Mouse (Mus musculus) liver, embryonic 11.5 days (tissue): ENCODE measurements at regions not wholly inside any gene's neighbourhood (a gene's known extent, or its start where the extent isn't known, plus 50 kb on each side); places are given as distances from the start of the nearest gene placed in this dataset.

ENCODE experiments used
- ATAC-seq: fragments of 200-750 bp; cut with Nextera tagmentation; replicated peaks from 2 replicates; pipeline ENCODE4 v1.8.0; 2017; ENCODE audit warnings: moderate number of reproducible peaks, mild to moderate bottlenecking, moderate TSS enrichment, moderate library complexity; ENCODE audit not compliant: low FRiP score
- DNase-seq: peaks from one replicate; pipeline ENCODE4 v3.0.0-alpha.2; 2017; ENCODE audit warnings: low spot score
- H3K27ac ChIP-seq: fragments of 300-500 bp; sonication (generic); 2 replicates; pipeline ENCODE4 v1.5.1; 2014; ENCODE audit warnings: mild to moderate bottlenecking, low read depth, low read length, control low read depth
- H3K27me3 ChIP-seq: fragments of 300-500 bp; sonication (generic); replicated peaks from 2 replicates; pipeline ENCODE4 v1.6.1; 2014; ENCODE audit warnings: low read length, mixed read lengths; ENCODE audit not compliant: control insufficient read depth, insufficient read depth
- H3K36me3 ChIP-seq: fragments of 300-500 bp; sonication (generic); 2 replicates; pipeline ENCODE4 v1.6.1; 2014; ENCODE audit warnings: mild to moderate bottlenecking, low read length, moderate library complexity, mixed read lengths; ENCODE audit not compliant: control insufficient read depth, insufficient read depth
- H3K4me1 ChIP-seq: fragments of 300-500 bp; sonication (generic); replicated peaks from 2 replicates; pipeline ENCODE4 v1.6.1; 2014; ENCODE audit warnings: low read length, mixed read lengths; ENCODE audit not compliant: control insufficient read depth, insufficient read depth
- H3K4me2 ChIP-seq: fragments of 300-500 bp; sonication (generic); 2 replicates; pipeline ENCODE4 v1.6.1; 2014; ENCODE audit warnings: mild to moderate bottlenecking, control low read depth, moderate library complexity
- H3K4me3 ChIP-seq: fragments of 300-500 bp; sonication (generic); 2 replicates; pipeline ENCODE4 v1.5.1; 2014; ENCODE audit warnings: low read depth, low read length, control low read depth
- H3K9ac ChIP-seq: fragments of 300-500 bp; sonication (generic); 2 replicates; pipeline ENCODE4 v1.6.1; 2014; ENCODE audit warnings: low read depth, low read length, control low read depth
- H3K9me3 ChIP-seq: fragments of 300-500 bp; sonication (generic); 2 replicates; pipeline ENCODE4 v1.6.1; 2016; ENCODE audit warnings: low read length, inconsistent platforms, mixed read lengths; ENCODE audit not compliant: control insufficient read depth
- WGBS: fragments of 180-500 bp; shearing (Covaris S2); extraction: QIAGEN DNeasy Blood & Tissue Kit; methylation state at CpG from one replicate; pipeline ENCODE4 v1.1.7; 2014; 5-methylcytosine and 5-hydroxymethylcytosine counted together

DNA sequence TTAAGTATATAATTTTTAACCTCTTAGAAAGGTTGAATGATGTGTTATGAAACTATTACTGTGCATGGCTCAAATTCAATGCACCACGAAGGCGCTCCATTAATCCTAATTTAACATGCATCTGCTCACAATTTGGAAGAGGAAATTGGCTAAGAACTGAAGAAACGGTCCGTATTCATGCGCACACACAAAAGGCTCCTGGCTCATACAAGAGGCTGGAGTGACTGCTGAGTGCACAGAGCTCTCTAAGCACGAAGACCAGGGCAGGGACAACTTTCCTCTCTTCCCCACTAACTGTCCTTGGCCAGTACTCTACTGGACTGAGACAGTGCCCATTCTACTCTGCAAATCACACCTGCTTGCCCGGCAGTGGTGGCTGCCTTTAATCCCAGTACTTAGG lies 435.1 kb downstream of the Vrk1 start:
- Histone ChIP-seq H3K36me3 (no peaks in the 10 kb centered on the region), H3K27me3 (no peaks in the 10 kb centered on the region), H3K9me3 (no peaks in the 10 kb centered on the region), H3K4me2 (no peak overlapping the region), H3K9ac (no peak overlapping the region), H3K4me3 (no peak overlapping the region), H3K4me1 (no peaks in the 10 kb centered on the region), H3K27ac (no peak overlapping the region)
- ATAC-seq (no peak), DNase-seq (no peak)
- 75% methylated on average over 7 of the region's 7 CpGs for WGBS

DNA sequence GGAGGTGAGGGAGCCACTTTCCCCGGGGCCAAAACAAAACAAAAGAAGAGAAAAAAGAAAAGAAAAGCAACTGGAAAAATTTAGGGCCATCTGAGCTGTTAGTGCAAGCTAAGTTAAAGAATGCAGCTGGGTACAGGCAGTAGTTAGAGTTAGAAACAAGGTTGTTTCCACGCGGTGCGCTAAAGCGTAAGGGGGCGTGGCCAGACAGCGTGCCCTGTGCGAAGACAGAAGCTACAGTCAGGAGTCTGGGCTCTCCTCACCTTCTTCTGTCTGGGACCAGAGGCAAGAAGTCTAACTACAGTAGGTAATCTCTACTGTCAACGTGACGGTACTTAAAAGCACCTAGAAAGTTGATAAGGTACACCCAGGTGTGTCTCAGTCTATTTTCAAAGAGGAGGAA lies 435.9 kb downstream of the Vrk1 start:
- 55% methylated on average over 10 of the region's 10 CpGs for WGBS

DNA sequence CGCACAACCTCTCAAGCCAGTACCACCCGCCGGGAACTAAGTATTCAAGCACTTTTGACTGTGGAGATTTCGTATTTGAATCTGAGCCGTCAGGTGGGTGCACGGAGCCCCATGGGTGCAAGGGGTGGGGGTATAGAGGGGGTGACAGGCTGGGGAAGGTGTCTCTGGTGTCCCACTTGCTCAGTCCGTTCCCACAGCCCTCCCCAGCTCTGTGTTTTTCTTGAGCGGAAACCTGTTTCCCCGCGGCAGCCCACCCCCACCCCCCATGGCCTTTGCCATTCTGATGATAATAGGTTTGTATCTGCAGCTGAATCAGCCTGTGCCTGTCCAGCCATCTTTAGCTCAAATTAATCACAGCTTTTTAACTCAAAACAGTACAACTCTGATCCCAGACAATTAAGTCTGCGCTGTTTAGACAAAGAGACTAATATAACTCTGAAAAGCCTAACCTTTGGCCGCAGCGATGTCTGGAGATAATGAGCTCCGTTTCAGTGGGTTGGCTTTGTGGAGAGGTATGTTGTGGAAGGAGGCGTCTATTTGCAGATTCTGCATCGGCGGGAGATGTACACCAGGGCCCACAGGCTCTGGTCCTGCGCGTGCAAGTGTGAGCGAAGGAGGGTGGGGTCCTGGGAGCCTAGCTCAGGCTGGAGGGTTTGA lies 437.0 kb downstream of the Vrk1 start:
- Histone ChIP-seq H3K9me3 (no peaks in the 10 kb centered on the region), H3K36me3 (no peaks in the 10 kb centered on the region), H3K4me1 (no peaks in the 10 kb centered on the region), H3K4me2 (no peak overlapping the region), H3K27ac (no peak overlapping the region), H3K9ac (no peak overlapping the region), H3K4me3 (no peak overlapping the region), H3K27me3 (no peaks in the 10 kb centered on the region)
- no peak for DNase-seq
- no peak for ATAC-seq
- 77% methylated on average over 20 of the region's 20 CpGs for WGBS

More for the DNA sequence above, 435.9 kb downstream of the Vrk1 start:
- Histone ChIP-seq H3K4me1 (no peaks in the 10 kb centered on the region), H3K4me3 (no peak overlapping the region), H3K36me3 (no peaks in the 10 kb centered on the region), H3K27me3 (no peaks in the 10 kb centered on the region), H3K27ac (no peak overlapping the region), H3K9ac (no peak overlapping the region), H3K9me3 (no peaks in the 10 kb centered on the region), H3K4me2 (no peak overlapping the region)
- DNase-seq (no peak), ATAC-seq (no peak)

DNA sequence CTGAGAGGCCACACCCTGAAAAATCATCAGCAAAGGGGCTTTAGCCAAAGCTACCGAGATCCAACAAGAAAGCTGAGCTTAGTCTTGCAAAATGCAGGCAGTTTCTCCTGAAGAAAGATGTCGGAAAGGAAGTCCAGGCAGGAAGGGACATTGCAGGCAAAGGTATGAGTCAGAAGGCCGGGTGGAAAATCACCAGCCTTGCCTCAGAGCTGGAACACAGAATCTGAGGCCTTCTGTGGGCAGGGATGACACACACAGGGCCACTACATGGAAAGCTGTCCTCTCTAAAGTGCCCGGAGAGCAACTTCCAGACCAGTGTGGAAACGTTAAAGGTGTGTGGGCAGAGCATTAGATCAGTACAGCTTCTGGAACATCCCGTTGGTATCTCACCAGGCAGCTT lies 438.5 kb downstream of the Vrk1 start:
- H3K27me3 ChIP-seq = no peaks in the 10 kb centered on the region
- no peaks in the 10 kb centered on the region for H3K4me1 ChIP-seq
- no peak for ATAC-seq
- no peak overlapping the region for H3K4me2 ChIP-seq
- DNase-seq = no peak
- no peak overlapping the region for H3K9ac ChIP-seq
- no peaks in the 10 kb centered on the region for H3K36me3 ChIP-seq
- no peak overlapping the region for H3K4me3 ChIP-seq
- WGBS = 61% methylated on average over 6 of the region's 6 CpGs
- H3K27ac ChIP-seq = no peak overlapping the region
- no peaks in the 10 kb centered on the region for H3K9me3 ChIP-seq

DNA sequence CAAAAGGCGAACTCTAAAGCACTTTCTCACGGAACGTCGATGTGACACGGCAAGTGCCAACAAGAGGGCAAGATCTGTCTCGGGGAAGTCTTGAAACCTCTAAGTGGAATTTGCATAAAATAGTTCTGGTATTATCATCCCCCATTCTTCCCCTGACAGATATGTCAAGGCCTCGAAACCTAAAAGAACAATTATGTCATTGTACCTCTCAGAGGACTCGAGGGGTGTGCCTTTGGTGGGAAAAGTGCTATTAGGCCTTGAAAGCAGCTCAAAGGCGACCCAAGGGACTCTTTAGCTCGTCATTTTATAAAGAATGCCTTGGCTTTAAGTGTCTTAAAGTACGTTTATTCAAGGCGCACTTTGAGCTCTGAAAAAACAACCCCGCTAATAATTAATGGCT lies 443.5 kb downstream of the Vrk1 start:
- no peak overlapping the region for H3K27ac ChIP-seq
- H3K9ac ChIP-seq = no peak overlapping the region
- no peak for DNase-seq
- H3K27me3 ChIP-seq = no peaks in the 10 kb centered on the region
- no peak overlapping the region for H3K4me2 ChIP-seq
- 84% methylated on average over 13 of the region's 13 CpGs for WGBS
- H3K9me3 ChIP-seq = no peaks in the 10 kb centered on the region
- no peak overlapping the region for H3K4me3 ChIP-seq
- H3K36me3 ChIP-seq = no peaks in the 10 kb centered on the region
- ATAC-seq = no peak
- H3K4me1 ChIP-seq = no peaks in the 10 kb centered on the region

GRCm38 (mm10) chr12:106458215-106458614 lies 448.2 kb downstream of the Vrk1 start:
- WGBS = 53% methylated on average over 6 of the region's 6 CpGs
- Histone ChIP-seq H3K9me3 (no peaks in the 10 kb centered on the region), H3K4me1 (no peaks in the 10 kb centered on the region), H3K36me3 (no peaks in the 10 kb centered on the region), H3K9ac (no peak overlapping the region), H3K4me3 (no peak overlapping the region), H3K27me3 (no peaks in the 10 kb centered on the region), H3K4me2 (no peak overlapping the region), H3K27ac (no peak overlapping the region)
- no peak for DNase-seq
- ATAC-seq = no peak

DNA sequence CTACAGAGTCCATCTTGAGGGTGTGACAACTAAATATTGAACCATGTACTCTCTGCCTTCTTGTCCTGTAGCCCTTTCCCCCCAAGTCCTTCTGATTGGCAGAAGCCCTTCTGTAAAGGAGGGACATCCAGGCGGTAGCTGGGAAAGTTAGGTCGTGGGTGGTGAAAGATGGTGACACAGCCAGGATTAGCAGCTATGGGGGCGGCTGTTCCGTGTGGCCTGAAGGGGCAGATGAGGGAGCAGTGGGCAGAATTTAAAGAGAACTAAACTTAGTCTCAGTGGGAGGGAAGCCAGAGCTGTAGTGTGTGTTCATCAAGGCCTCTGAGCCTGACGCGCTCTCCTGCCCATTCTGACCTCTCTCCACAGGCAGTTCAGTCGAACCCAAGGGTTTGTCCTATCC lies 450.6 kb downstream of the Vrk1 start:
- DNase-seq (no peak), ATAC-seq (no peak)
- Histone ChIP-seq H3K4me3 (no peak overlapping the region), H3K4me2 (no peak overlapping the region), H3K9ac (no peak overlapping the region), H3K4me1 (no peaks in the 10 kb centered on the region), H3K27me3 (no peaks in the 10 kb centered on the region), H3K27ac (no peak overlapping the region), H3K36me3 (no peaks in the 10 kb centered on the region), H3K9me3 (no peaks in the 10 kb centered on the region)
- WGBS = 86% methylated on average over 7 of the region's 7 CpGs

GRCm38 (mm10) chr12:106462281-106462680 lies 452.3 kb downstream of the Vrk1 start:
- Histone ChIP-seq H3K36me3 (no peaks in the 10 kb centered on the region), H3K9me3 (no peaks in the 10 kb centered on the region), H3K27ac (no peak overlapping the region), H3K4me3 (no peak overlapping the region), H3K9ac (no peak overlapping the region), H3K27me3 (no peaks in the 10 kb centered on the region), H3K4me1 (no peaks in the 10 kb centered on the region), H3K4me2 (no peak overlapping the region)
- no peak for DNase-seq
- WGBS = 39% methylated on average over 3 of the region's 3 CpGs
- ATAC-seq = no peak

DNA sequence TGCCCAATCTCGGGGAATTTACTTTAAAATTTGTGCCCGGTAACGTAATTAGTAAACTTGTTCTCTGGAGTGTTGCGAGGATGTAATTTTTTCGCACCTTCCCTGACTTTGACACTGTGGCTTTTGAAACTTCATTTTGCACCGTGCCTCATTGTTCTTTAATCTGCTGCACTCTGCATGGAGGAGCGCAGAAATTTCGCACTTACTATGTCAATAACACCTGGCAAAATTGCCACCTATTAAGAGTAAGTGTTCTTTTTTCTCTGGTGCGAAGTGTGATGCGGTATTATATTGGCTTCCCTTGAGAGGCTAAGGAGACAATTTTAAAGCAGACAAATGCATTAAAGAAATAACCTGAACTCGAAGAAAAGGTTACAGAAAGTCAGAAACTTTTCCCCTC lies 454.7 kb downstream of the Vrk1 start:
- Histone ChIP-seq H3K9ac (no peak overlapping the region), H3K9me3 (no peaks in the 10 kb centered on the region), H3K27me3 (no peaks in the 10 kb centered on the region), H3K4me1 (no peaks in the 10 kb centered on the region), H3K4me2 (no peak overlapping the region), H3K36me3 (no peaks in the 10 kb centered on the region), H3K27ac (no peak overlapping the region), H3K4me3 (no peak overlapping the region)
- ATAC-seq = no peak
- no peak for DNase-seq
- WGBS = 30% methylated on average over 11 of the region's 11 CpGs
